Mouse (Mus musculus): Measurements from ENCODE around the gene Fez1. TPM values are rescaled to one million over a fixed set of nuclear protein-coding genes. Genes with fewer than 3 reads are reported as not detected.

Fez1 gene
- polyA plus RNA-seq, 1 experiment from 2014 or later: 385 TPM

GRCm38 (mm10) chr9:36876313-36876712, 54.6 kb downstream of the Fez1 start:
- no peak for ATAC-seq (ENCODE audit: low FRiP score)
- Histone ChIP-seq H3K4me1 (ENCODE audit: control insufficient read depth, insufficient read depth, low read length) (peaks cover 1% of the 10 kb centered on the region; the same call in 1 of the 2 replicates), H3K36me3 (ENCODE audit: control insufficient read depth, insufficient read depth, low read length) (peaks cover 24% of the 10 kb centered on the region; the same call in 1 of the 2 replicates), H3K4me2 (no peak overlapping the region), H3K4me3 (ENCODE audit: low read depth, low read length) (no peak overlapping the region), H3K9me3 (ENCODE audit: control insufficient read depth, low read length) (no peaks in the 10 kb centered on the region), H3K27me3 (ENCODE audit: control insufficient read depth, insufficient read depth, low read length) (no peaks in the 10 kb centered on the region), H3K9ac (ENCODE audit: low read length) (no peak overlapping the region), H3K27ac (ENCODE audit: low read depth, low read length) (no peak overlapping the region)
- no peak for DNase-seq (ENCODE audit: low spot score, missing footprints)
- WGBS: 90% methylated on average over 5 of the region's 5 CpGs

GRCm38 (mm10) chr9:36876787-36877186, 55.1 kb downstream of the Fez1 start:
- H3K9me3 ChIP-seq (ENCODE audit: control insufficient read depth, low read length): no peaks in the 10 kb centered on the region
- no peak overlapping the region for H3K4me2 ChIP-seq
- H3K4me1 ChIP-seq (ENCODE audit: control insufficient read depth, insufficient read depth, low read length): peaks cover 6% of the 10 kb centered on the region
- no peak for DNase-seq (ENCODE audit: low spot score, missing footprints)
- peaks cover 22% of the 10 kb centered on the region; the same call in 1 of the 2 replicates for H3K36me3 ChIP-seq (ENCODE audit: control insufficient read depth, insufficient read depth, low read length)
- no peak overlapping the region for H3K4me3 ChIP-seq (ENCODE audit: low read depth, low read length)
- H3K27me3 ChIP-seq (ENCODE audit: control insufficient read depth, insufficient read depth, low read length): no peaks in the 10 kb centered on the region
- no peak for ATAC-seq (ENCODE audit: low FRiP score)
- H3K9ac ChIP-seq (ENCODE audit: low read length): no peak overlapping the region
- no peak overlapping the region for H3K27ac ChIP-seq (ENCODE audit: low read depth, low read length)

- Histone ChIP-seq H3K4me1 (ENCODE audit: control insufficient read depth, insufficient read depth, low read length) (peaks cover 12% of the 10 kb centered on the region), H3K9me3 (ENCODE audit: control insufficient read depth, low read length) (no peaks in the 10 kb centered on the region), H3K4me3 (ENCODE audit: low read depth, low read length) (no peak overlapping the region), H3K9ac (ENCODE audit: low read length) (no peak overlapping the region), H3K27me3 (ENCODE audit: control insufficient read depth, insufficient read depth, low read length) (no peaks in the 10 kb centered on the region), H3K4me2 (no peak overlapping the region; the same call in 1 of the 2 replicates), H3K27ac (ENCODE audit: low read depth, low read length) (peak overlapping the region; percentile 17; the same call in 1 of the 2 replicates), H3K36me3 (ENCODE audit: control insufficient read depth, insufficient read depth, low read length) (peaks cover 13% of the 10 kb centered on the region; the same call in 1 of the 2 replicates)
- ATAC-seq (ENCODE audit: low FRiP score): peak; percentile 58
- DNase-seq (ENCODE audit: low spot score, missing footprints): no peak
- 74% methylated on average over 5 of the region's 5 CpGs for WGBS
Observed at GRCm38 (mm10) chr9:36881615-36882014, 60.0 kb downstream of the Fez1 start.

- peaks cover 11% of the 10 kb centered on the region; the same call in 1 of the 2 replicates for H3K36me3 ChIP-seq (ENCODE audit: control insufficient read depth, insufficient read depth, low read length)
- H3K4me1 ChIP-seq (ENCODE audit: control insufficient read depth, insufficient read depth, low read length): peaks cover 12% of the 10 kb centered on the region
- WGBS: 46% methylated on average over 8 of the region's 8 CpGs
- no peak overlapping the region for H3K9ac ChIP-seq (ENCODE audit: low read length)
- no peak overlapping the region for H3K4me3 ChIP-seq (ENCODE audit: low read depth, low read length)
- H3K27me3 ChIP-seq (ENCODE audit: control insufficient read depth, insufficient read depth, low read length): no peaks in the 10 kb centered on the region
- H3K4me2 ChIP-seq: no peak overlapping the region; the same call in 1 of the 2 replicates
- no peak for DNase-seq (ENCODE audit: low spot score, missing footprints)
- ATAC-seq (ENCODE audit: low FRiP score): peak; percentile 87
- H3K9me3 ChIP-seq (ENCODE audit: control insufficient read depth, low read length): no peaks in the 10 kb centered on the region
- H3K27ac ChIP-seq (ENCODE audit: low read depth, low read length): peak overlapping the region; percentile 44; the same call in 1 of the 2 replicates
Observed at GRCm38 (mm10) chr9:36882034-36882745, 60.5 kb downstream of the Fez1 start.

GRCm38 (mm10) chr9:36883569-36883968, 61.9 kb downstream of the Fez1 start:
- H3K4me1 ChIP-seq (ENCODE audit: control insufficient read depth, insufficient read depth, low read length): peaks cover 12% of the 10 kb centered on the region
- no peaks in the 10 kb centered on the region for H3K27me3 ChIP-seq (ENCODE audit: control insufficient read depth, insufficient read depth, low read length)
- DNase-seq (ENCODE audit: low spot score, missing footprints) (no peak), ATAC-seq (ENCODE audit: low FRiP score) (no peak)
- 71% methylated on average over 3 of the region's 3 CpGs for WGBS
- no peaks in the 10 kb centered on the region for H3K9me3 ChIP-seq (ENCODE audit: control insufficient read depth, low read length)
- no peak overlapping the region for H3K9ac ChIP-seq (ENCODE audit: low read length)
- peaks cover 6% of the 10 kb centered on the region; the same call in 1 of the 2 replicates for H3K36me3 ChIP-seq (ENCODE audit: control insufficient read depth, insufficient read depth, low read length)
- H3K4me2 ChIP-seq: no peak overlapping the region
- no peak overlapping the region for H3K27ac ChIP-seq (ENCODE audit: low read depth, low read length)
- H3K4me3 ChIP-seq (ENCODE audit: low read depth, low read length): no peak overlapping the region

- Histone ChIP-seq H3K27ac (ENCODE audit: low read depth, low read length) (no peak overlapping the region), H3K4me2 (no peak overlapping the region), H3K4me1 (ENCODE audit: control insufficient read depth, insufficient read depth, low read length) (peaks cover 12% of the 10 kb centered on the region), H3K4me3 (ENCODE audit: low read depth, low read length) (no peak overlapping the region), H3K27me3 (ENCODE audit: control insufficient read depth, insufficient read depth, low read length) (no peaks in the 10 kb centered on the region), H3K36me3 (ENCODE audit: control insufficient read depth, insufficient read depth, low read length) (no peaks in the 10 kb centered on the region), H3K9me3 (ENCODE audit: control insufficient read depth, low read length) (no peaks in the 10 kb centered on the region), H3K9ac (ENCODE audit: low read length) (no peak overlapping the region)
- WGBS: 69% methylated on average over 3 of the region's 3 CpGs
- no peak for DNase-seq (ENCODE audit: low spot score, missing footprints)
- no peak for ATAC-seq (ENCODE audit: low FRiP score)
Observed at GRCm38 (mm10) chr9:36885237-36885636, 63.6 kb downstream of the Fez1 start.

GRCm38 (mm10) chr9:36890552-36890951, 68.9 kb downstream of the Fez1 start:
- Histone ChIP-seq H3K27ac (ENCODE audit: low read depth, low read length) (no peak overlapping the region), H3K4me1 (ENCODE audit: control insufficient read depth, insufficient read depth, low read length) (no peaks in the 10 kb centered on the region), H3K4me3 (ENCODE audit: low read depth, low read length) (no peak overlapping the region), H3K4me2 (no peak overlapping the region), H3K27me3 (ENCODE audit: control insufficient read depth, insufficient read depth, low read length) (no peaks in the 10 kb centered on the region), H3K9me3 (ENCODE audit: control insufficient read depth, low read length) (no peaks in the 10 kb centered on the region), H3K36me3 (ENCODE audit: control insufficient read depth, insufficient read depth, low read length) (no peaks in the 10 kb centered on the region), H3K9ac (ENCODE audit: low read length) (no peak overlapping the region)
- ATAC-seq (ENCODE audit: low FRiP score) (peak; percentile 23; the same call in 1 of the 2 replicates), DNase-seq (ENCODE audit: low spot score, missing footprints) (peak; percentile 96)
- 31% methylated on average over 4 of the region's 4 CpGs for WGBS

GRCm38 (mm10) chr9:36893413-36893990, 71.8 kb downstream of the Fez1 start:
- DNase-seq (ENCODE audit: low spot score, missing footprints): no peak
- Histone ChIP-seq H3K36me3 (ENCODE audit: control insufficient read depth, insufficient read depth, low read length) (no peaks in the 10 kb centered on the region), H3K4me1 (ENCODE audit: control insufficient read depth, insufficient read depth, low read length) (no peaks in the 10 kb centered on the region), H3K4me2 (no peak overlapping the region), H3K4me3 (ENCODE audit: low read depth, low read length) (no peak overlapping the region), H3K27me3 (ENCODE audit: control insufficient read depth, insufficient read depth, low read length) (no peaks in the 10 kb centered on the region), H3K27ac (ENCODE audit: low read depth, low read length) (no peak overlapping the region), H3K9ac (ENCODE audit: low read length) (no peak overlapping the region), H3K9me3 (ENCODE audit: control insufficient read depth, low read length) (no peaks in the 10 kb centered on the region)
- no peak for ATAC-seq (ENCODE audit: low FRiP score)
- 84% methylated on average over 6 of the region's 6 CpGs for WGBS

- H3K4me2 ChIP-seq: no peak overlapping the region
- no peaks in the 10 kb centered on the region for H3K4me1 ChIP-seq (ENCODE audit: control insufficient read depth, insufficient read depth, low read length)
- H3K27ac ChIP-seq (ENCODE audit: low read depth, low read length): no peak overlapping the region
- no peaks in the 10 kb centered on the region for H3K27me3 ChIP-seq (ENCODE audit: control insufficient read depth, insufficient read depth, low read length)
- no peak overlapping the region for H3K9ac ChIP-seq (ENCODE audit: low read length)
- 95% methylated on average over 7 of the region's 7 CpGs for WGBS
- no peak overlapping the region for H3K4me3 ChIP-seq (ENCODE audit: low read depth, low read length)
- DNase-seq (ENCODE audit: low spot score, missing footprints) (no peak), ATAC-seq (ENCODE audit: low FRiP score) (no peak)
- H3K36me3 ChIP-seq (ENCODE audit: control insufficient read depth, insufficient read depth, low read length): no peaks in the 10 kb centered on the region
- no peaks in the 10 kb centered on the region for H3K9me3 ChIP-seq (ENCODE audit: control insufficient read depth, low read length)
Observed at GRCm38 (mm10) chr9:36894242-36894641, 72.6 kb downstream of the Fez1 start.

Measured in midbrain, embryonic 11.5 days (tissue).